Mouse (Mus musculus) small intestine, adult 2 months (tissue): ENCODE data around the gene Agtrap.

Experiments used
- CTCF ChIP-seq: fragments of 200-500 bp; IDR thresholded peaks from 2 replicates; pipeline ENCODE4 v1.5.1; 2012; ENCODE audit warnings: low read depth, mild to moderate bottlenecking, control low read depth, inconsistent platforms, low read length, moderate library complexity, mixed read lengths; ENCODE audit not compliant: insufficient replicate concordance, insufficient read length; ENCODE audit errors: extremely low read depth
- POLR2A ChIP-seq: fragments of 200-500 bp; IDR thresholded peaks from 2 replicates; pipeline ENCODE4 v1.6.1; 2012; ENCODE audit warnings: low read depth, mild to moderate bottlenecking, control low read depth, inconsistent platforms, low read length, moderate library complexity

- TF ChIP-seq CTCF (no peak), POLR2A (no peak)
Measured at GRCm38 (mm10) chr4:148134988-148135387, 47.2 kb upstream of the Agtrap start.
